Mouse (Mus musculus) embryonic facial prominence, embryonic 13.5 days (tissue): ENCODE measurements around the gene Dll4. TPM values are rescaled to one million over a fixed set of nuclear protein-coding genes. Genes with fewer than 3 reads are reported as not detected.

ENCODE experiments used
- ATAC-seq: fragments of 200-750 bp; cut with Nextera tagmentation; 2 replicates; pipeline ENCODE4 v1.8.0; 2017; ENCODE audit warnings: low read depth; ENCODE audit not compliant: insufficient number of reproducible peaks, insufficient read depth, low FRiP score, low TSS enrichment
- H3K27ac ChIP-seq: fragments of 300-500 bp; sonication (generic); 2 replicates; pipeline ENCODE4 v1.5.1; 2015; ENCODE audit warnings: moderate library complexity, mild to moderate bottlenecking, inconsistent platforms
- H3K27me3 ChIP-seq: fragments of 300-500 bp; sonication (generic); 2 replicates; pipeline ENCODE4 v1.6.1; 2015; ENCODE audit warnings: mild to moderate bottlenecking, inconsistent platforms
- H3K36me3 ChIP-seq: fragments of 300-500 bp; sonication (generic); 2 replicates; pipeline ENCODE4 v1.6.1; 2015; ENCODE audit warnings: mild to moderate bottlenecking, inconsistent platforms
- H3K4me1 ChIP-seq: fragments of 300-500 bp; sonication (generic); 2 replicates; pipeline ENCODE4 v1.6.1; 2015; ENCODE audit warnings: inconsistent platforms
- H3K4me2 ChIP-seq: fragments of 300-500 bp; sonication (generic); 2 replicates; pipeline ENCODE4 v1.6.1; 2015; ENCODE audit warnings: moderate library complexity, mild to moderate bottlenecking, inconsistent platforms
- H3K4me3 ChIP-seq: fragments of 300-500 bp; sonication (generic); 2 replicates; pipeline ENCODE4 v1.5.1; 2015; ENCODE audit warnings: mild to moderate bottlenecking, inconsistent platforms
- H3K9ac ChIP-seq: fragments of 300-500 bp; sonication (generic); 2 replicates; pipeline ENCODE4 v1.6.1; 2015; ENCODE audit warnings: mild to moderate bottlenecking, inconsistent platforms
- H3K9me3 ChIP-seq: fragments of 300-500 bp; sonication (generic); 2 replicates; pipeline ENCODE4 v1.6.1; 2016; ENCODE audit warnings: inconsistent platforms
- WGBS: fragments of 180-500 bp; shearing (Covaris S2); methylation state at CpG from one replicate; pipeline ENCODE4 v1.1.7; 2015; ENCODE audit warnings: mixed read lengths; 5-methylcytosine and 5-hydroxymethylcytosine counted together
- polyA plus RNA-seq: library from polyadenylated mRNA; unstranded; fragments of >200 nt; fragmentation: Nextera tagmentation; extraction: Ambion mirVana; gene quantifications from 2 replicates; pipeline ENCODE4 v1.2.1, GENCODE M21; 2015

The Dll4 gene
- polyA plus RNA-seq, 1 experiment from 2014 or later = 4.2 TPM

DNA sequence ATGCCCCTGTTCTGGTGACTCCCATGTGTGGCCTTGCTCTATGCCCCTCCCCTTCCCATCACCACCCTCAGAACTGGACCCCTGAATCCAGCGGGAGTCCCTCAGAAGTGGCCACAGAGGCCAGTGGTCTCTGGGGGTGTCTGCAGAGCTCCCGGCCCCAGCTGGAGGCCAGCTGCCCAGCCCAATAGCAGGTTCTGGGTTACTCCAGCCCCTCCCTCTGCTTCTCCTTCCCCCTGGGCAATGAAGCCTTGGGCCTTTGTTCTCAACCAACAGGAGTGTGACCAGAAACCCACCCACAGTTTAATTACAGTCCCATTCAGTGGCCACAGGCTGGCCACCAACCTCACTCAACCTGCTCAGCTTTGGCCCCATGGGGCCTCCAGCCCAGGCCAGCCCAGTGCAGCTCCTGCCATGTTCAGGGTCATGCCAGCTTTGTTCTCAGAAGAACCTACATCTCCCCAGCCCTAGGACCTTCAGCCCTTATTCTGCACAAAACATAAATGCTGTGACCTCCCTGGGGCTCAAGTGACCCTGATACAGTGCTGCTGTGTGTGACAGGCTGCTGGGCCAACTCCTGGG lies 13.1 kb upstream of the Dll4 start:
- H3K9ac ChIP-seq = no peak overlapping the region
- no peak overlapping the region for H3K4me2 ChIP-seq
- ATAC-seq = no peak
- no peak overlapping the region for H3K4me3 ChIP-seq
- H3K9me3 ChIP-seq = no peaks in the 10 kb centered on the region
- no peaks in the 10 kb centered on the region for H3K4me1 ChIP-seq
- WGBS = 60% methylated on average over 2 of the region's 2 CpGs
- no peaks in the 10 kb centered on the region for H3K36me3 ChIP-seq
- peaks cover 20% of the 10 kb centered on the region for H3K27me3 ChIP-seq
- H3K27ac ChIP-seq = no peak overlapping the region

DNA sequence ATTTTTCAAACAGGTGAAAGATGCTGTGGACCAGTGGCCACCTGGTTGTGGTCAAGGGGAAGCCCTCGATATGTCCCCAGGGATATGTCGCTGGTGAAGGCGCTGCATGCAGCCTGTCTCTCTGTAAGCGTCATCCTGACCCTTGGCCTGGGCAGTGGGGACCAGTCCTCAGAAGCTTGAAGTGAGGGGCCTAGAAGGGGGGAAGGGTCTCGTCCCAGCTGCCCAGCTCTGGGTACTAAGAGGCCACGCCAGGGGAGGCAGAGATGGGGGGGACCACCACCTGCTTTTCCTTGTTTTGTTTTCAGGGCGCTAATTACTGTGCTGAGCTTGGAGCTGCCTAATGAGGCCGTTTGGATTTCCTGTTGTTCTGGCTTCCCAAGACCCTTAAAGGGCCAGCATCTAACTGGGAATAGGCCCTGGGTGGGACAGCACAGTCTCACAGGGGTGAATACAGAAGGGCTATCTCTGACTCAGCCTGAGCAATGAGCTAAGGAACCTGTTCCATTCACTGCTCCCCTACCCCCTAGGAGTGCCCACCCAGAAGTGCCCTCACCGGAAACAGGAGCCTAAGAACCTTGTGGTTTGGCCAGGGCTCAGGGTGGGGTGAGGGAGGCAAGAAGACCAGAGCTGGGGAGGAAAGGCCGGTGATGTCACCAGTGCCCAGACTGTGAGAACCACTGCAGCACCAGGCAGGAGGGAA lies 11.7 kb upstream of the Dll4 start:
- Histone ChIP-seq H3K27ac (no peak overlapping the region), H3K36me3 (no peaks in the 10 kb centered on the region), H3K9ac (no peak overlapping the region), H3K9me3 (no peaks in the 10 kb centered on the region), H3K4me2 (no peak overlapping the region), H3K4me1 (no peaks in the 10 kb centered on the region), H3K4me3 (no peak overlapping the region), H3K27me3 (peaks cover 25% of the 10 kb centered on the region)
- WGBS = 20% methylated on average over 10 of the region's 10 CpGs
- no peak for ATAC-seq

DNA sequence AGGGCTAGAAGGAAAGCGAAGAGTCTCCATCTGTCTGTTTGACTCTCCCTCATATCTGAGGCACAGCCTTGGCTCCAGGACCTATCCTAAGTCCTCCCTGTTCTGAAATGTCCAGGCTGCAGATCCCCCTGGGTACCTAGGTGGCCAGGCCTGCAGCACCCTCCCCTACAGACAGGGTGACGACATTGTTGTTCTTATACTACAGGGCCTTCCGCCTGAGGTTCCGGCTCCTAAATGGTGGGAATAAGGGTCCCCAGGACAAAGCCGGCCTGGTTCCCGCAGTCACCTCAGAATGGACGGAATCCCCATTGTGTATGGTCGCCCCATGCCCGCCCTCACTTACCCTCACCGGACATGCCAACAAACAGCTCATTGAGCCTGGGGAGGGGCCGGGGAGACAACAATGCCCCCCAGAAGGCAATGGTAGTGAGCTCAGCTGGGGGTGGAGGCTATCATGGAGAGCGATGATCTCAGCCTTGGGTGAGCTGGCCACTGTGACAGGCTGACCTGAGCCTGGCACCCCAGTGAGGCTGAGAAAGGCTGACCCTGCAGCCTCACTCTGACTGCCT lies 10.8 kb upstream of the Dll4 start:
- no peaks in the 10 kb centered on the region for H3K9me3 ChIP-seq
- H3K4me1 ChIP-seq = no peaks in the 10 kb centered on the region
- no peak overlapping the region for H3K27ac ChIP-seq
- H3K4me2 ChIP-seq = no peak overlapping the region
- ATAC-seq = no peak
- no peak overlapping the region for H3K4me3 ChIP-seq
- no peaks in the 10 kb centered on the region for H3K36me3 ChIP-seq
- peaks cover 30% of the 10 kb centered on the region for H3K27me3 ChIP-seq
- 68% methylated on average over 12 of the region's 12 CpGs for WGBS
- no peak overlapping the region for H3K9ac ChIP-seq

DNA sequence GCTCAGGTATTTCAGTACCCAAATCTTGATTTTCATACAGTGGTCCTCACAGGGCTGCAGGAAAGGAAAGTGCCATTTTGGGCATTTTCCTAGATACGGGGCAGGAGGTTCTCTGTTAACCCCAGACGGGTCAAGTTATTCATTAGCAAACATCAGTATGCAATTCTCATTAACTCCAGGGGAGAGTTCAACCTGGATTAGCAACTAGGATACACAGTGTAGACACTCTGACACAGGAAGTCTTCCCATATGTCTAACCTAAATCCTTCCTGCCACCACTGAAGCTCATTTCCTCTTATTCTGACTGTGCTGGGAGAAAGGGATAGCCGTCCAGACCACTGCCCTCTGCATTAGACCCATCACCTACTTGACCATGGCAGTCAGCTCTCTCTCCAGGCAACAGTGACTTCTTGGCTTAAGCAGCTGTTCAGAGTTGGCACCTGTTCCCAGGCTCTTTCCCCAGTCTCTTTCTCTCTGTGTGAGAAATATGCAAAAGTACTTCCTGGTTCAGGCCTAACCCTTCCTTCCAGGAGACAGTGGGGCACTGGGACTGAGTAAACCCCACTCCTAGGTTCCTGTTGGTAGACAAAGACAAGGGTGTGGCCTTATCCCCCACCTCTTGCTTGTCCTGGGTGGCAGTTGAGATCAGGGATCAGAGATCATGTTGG lies 7.4 kb upstream of the Dll4 start:
- H3K27me3 ChIP-seq = peaks cover 62% of the 10 kb centered on the region
- H3K4me1 ChIP-seq = peaks cover 21% of the 10 kb centered on the region
- no peak overlapping the region for H3K4me2 ChIP-seq
- H3K9me3 ChIP-seq = no peaks in the 10 kb centered on the region
- no peak overlapping the region for H3K4me3 ChIP-seq
- WGBS = 63% methylated on average over 3 of the region's 3 CpGs
- no peak overlapping the region for H3K27ac ChIP-seq
- no peak for ATAC-seq
- no peak overlapping the region for H3K9ac ChIP-seq
- no peaks in the 10 kb centered on the region for H3K36me3 ChIP-seq

DNA sequence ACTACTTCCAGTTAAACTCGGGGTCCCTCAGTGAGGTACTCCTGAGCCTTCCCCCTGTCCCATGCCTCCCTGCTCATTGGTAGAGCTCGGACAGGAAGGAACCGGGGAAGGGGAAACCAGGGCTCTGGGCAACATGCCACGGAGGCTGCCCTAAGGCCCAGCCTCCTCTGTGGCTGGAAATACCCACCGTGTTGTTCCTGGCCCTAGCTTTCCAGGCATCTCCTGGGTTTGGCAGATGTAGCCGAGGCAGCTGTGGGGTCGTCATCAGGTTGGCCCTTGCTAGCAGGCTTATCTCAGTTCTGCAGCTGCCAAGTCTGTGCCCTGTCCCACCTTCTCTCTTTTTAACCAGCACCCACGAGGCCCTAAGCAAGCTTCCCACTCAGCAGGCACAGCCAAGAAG lies 5.0 kb upstream of the Dll4 start:
- peaks cover 66% of the 10 kb centered on the region for H3K27me3 ChIP-seq
- no peak overlapping the region for H3K4me2 ChIP-seq
- no peak for ATAC-seq
- no peaks in the 10 kb centered on the region for H3K36me3 ChIP-seq
- H3K27ac ChIP-seq = no peak overlapping the region
- no peaks in the 10 kb centered on the region for H3K9me3 ChIP-seq
- WGBS = 63% methylated on average over 8 of the region's 8 CpGs
- H3K4me1 ChIP-seq = peaks cover 41% of the 10 kb centered on the region
- H3K9ac ChIP-seq = no peak overlapping the region
- no peak overlapping the region for H3K4me3 ChIP-seq

DNA sequence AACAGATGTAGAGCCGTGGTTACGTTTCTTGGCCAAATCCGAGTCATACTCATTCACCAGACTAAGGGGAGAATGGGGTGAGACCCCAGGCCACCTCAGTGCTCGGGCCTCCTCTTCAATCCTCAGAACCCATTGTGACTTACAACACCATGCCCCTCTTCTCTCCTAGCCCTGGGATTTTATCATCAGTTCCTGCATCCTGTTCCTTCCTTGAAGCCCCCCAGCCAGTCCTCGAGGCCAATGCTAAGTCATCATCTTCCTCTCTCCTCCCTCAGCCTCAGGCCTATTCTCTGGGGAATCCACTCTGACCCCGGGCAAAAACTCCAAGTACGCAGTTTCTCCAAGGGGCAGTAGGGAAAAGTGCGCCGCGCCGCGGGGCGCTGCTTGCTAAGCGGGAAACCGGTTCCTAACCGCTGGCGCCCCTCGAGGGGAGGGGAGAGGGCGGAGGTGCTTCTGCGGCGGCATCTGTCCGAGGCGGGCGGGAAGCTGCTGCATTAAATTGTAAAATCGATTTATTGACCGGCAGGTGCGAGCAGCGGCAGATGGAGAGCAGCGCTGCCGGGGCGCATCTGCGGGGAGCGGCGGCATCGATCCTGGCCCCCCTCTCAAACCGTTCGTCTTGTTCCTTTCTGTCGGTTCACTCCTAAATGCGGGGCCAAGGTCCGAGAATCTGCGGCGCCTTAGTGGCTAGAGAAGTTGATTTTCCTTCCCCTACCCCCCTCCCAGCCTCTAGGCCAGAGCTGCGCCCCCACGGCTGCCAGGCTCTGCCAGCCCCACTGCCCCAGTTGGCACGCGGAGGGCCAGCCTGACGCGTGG lies 3.6 kb upstream of the Dll4 start:
- no peaks in the 10 kb centered on the region for H3K9me3 ChIP-seq
- peak overlapping the region; percentile 40 for H3K4me3 ChIP-seq
- peaks cover 55% of the 10 kb centered on the region for H3K4me1 ChIP-seq
- peaks cover 80% of the 10 kb centered on the region for H3K27me3 ChIP-seq
- 3% methylated on average over 48 of the region's 48 CpGs for WGBS
- peak overlapping the region; percentile 70 for H3K4me2 ChIP-seq
- peak overlapping the region; percentile 72 for H3K9ac ChIP-seq
- no peak overlapping the region for H3K27ac ChIP-seq
- H3K36me3 ChIP-seq = no peaks in the 10 kb centered on the region
- no peak for ATAC-seq

DNA sequence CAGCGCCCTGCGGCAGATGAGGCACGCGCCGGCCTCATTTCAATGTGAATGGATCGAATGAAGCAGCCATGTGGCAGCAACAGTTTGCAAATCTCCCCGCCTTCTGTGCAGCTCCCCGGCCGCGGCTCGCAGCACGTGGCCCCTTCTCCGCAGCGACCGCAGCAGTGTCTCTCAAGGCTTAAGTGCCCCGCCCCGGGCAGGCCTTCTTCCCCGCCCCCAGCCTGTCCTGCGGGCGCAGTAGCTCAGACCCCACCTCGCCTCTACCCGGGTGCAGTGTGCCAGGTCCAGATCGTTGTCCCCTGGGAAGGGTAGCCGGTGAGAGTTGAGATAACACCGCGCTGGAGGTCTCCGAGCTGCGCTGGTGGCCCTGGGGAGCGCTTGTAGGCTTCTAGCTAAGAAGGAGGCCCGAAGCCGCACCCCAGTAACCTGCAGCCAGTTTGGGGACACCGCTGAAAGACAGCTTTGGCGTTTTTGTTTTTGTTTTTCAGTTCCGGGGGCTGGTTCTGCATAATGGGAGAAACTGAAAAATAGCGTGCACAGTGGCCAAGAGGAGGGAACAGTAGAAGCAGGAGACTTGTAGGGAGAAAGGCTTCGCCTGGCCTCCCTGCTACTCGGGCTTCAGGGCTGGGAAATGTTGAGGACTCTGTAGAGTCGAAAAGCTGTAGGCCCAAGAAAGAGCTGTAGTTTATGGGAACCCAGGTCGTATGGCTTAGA lies 2.8 kb upstream of the Dll4 start:
- Histone ChIP-seq H3K4me1 (peaks cover 62% of the 10 kb centered on the region), H3K9ac (peak overlapping the region; percentile 72), H3K36me3 (no peaks in the 10 kb centered on the region), H3K4me3 (peak overlapping the region; percentile 40), H3K27ac (no peak overlapping the region), H3K4me2 (peak overlapping the region; percentile 70), H3K27me3 (peaks cover 87% of the 10 kb centered on the region), H3K9me3 (no peaks in the 10 kb centered on the region)
- ATAC-seq = no peak
- 5% methylated on average over 39 of the region's 39 CpGs for WGBS

DNA sequence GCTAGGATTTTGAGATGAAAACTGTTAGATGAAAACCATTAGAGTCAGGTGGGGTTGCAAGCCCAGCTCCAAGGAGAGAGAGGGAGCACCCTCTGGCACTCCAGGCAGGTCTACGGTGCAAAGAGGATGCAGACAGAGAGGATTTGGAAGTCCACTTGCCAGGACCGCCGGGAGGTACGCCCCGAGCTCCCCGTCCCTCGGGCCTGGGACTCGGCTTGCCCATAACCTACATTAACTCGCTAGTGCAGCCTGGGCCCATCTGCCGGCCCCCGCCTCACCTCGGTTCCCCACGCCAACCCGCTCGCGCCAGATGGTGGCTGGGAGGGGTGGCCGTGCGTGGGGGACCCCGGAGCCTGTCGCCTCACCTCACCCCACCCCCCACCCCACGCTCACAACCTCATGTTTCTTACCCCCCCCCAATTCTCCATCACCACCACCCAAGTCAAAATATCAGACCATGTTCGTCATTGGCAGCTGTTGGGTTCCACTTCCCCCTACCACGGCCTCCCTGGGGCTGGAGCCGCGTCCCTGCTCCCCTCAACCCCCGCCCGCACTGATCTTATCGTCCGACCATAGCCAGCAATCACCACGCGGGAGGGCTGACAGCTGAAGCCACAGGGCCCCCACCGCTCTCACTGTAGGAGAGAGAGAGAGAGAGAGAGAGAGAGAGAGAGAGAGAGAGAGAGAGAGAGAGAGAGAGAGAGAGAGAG lies 1.6 kb upstream of the Dll4 start:
- 2% methylated on average over 31 of the region's 32 CpGs for WGBS
- peaks cover 62% of the 10 kb centered on the region for H3K4me1 ChIP-seq
- ATAC-seq = no peak

DNA sequence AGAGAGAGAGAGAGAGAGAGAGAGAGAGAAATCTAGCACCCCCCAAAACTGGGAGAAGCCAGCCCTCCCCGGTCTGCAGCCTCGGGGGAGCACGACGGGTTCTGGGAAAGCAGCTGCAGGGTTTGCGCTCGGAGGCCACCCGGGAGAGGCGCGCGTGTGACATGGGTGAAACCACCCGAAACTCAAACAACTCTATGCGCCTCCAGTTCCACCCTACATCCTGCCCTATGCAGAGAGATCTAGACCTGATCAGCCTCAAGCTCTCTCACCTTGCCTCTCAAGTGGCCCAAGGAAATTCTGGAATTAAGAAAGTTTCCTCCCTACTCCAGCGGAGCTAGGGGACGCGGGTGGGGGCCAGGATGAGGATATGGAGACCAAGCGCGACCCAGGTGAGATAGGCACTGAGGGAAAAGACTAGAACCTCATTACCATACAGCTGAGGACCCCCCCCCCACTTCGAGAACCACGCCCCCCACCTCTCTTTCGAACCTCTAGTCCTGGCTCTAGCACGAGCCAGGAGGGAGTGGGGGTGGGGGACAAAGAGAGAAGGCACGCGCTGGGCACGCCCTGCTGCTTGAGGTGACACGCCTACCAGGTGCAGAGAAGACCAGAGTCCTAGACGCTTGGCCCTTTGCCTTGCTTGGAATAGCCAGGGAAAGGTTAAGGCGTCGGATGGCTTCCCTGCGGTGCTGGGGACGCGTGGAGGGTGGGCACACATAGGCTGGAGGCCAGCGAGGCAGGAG lies 837 bp upstream of the Dll4 start:
- 0 out of 2 replicates have a peak, but pooled peaks have one; percentile 4 for ATAC-seq
- under 1% methylated on average over 32 of the region's 32 CpGs for WGBS
- no peaks in the 10 kb centered on the region for H3K9me3 ChIP-seq
- peak overlapping the region; percentile 85 for H3K4me2 ChIP-seq
- H3K9ac ChIP-seq = no peak overlapping the region
- peak overlapping the region; percentile 49 for H3K4me3 ChIP-seq
- H3K27me3 ChIP-seq = peaks cover 97% of the 10 kb centered on the region
- no peak overlapping the region for H3K27ac ChIP-seq
- H3K4me1 ChIP-seq = peaks cover 62% of the 10 kb centered on the region
- H3K36me3 ChIP-seq = no peaks in the 10 kb centered on the region

More for the DNA sequence above, 1.6 kb upstream of the Dll4 start:
- Histone ChIP-seq H3K36me3 (no peaks in the 10 kb centered on the region), H3K27me3 (peaks cover 95% of the 10 kb centered on the region), H3K9me3 (no peaks in the 10 kb centered on the region), H3K27ac (no peak overlapping the region), H3K4me3 (peak overlapping the region; percentile 49), H3K9ac (no peak overlapping the region), H3K4me2 (peak overlapping the region; percentile 85)
